Mouse (Mus musculus): ENCODE data around the gene Pak6.

GRCm38 (mm10) chr2:118700179-118701062 is 37.3 kb downstream of the Pak6 start:
- TF ChIP-seq EP300 (IDR thresholded peaks at IDR 0.05), result no peak
- peak; percentile 93 for TF ChIP-seq CTCF (IDR thresholded peaks at IDR 0.05)

Data from lung, postnatal 0 days (tissue).